Mouse (Mus musculus): ENCODE measurements around the gene Cd36. TPM values are rescaled to one million over a fixed set of nuclear protein-coding genes. Genes with fewer than 3 reads are reported as not detected.

Gene Cd36
- polyA plus RNA-seq, 1 experiment from 2014 or later: 7.6 TPM

- no peak overlapping the region for H3K4me2 ChIP-seq
- DNase-seq: no peak
- no peak overlapping the region for H3K4me3 ChIP-seq (ENCODE audit: low read depth, low read length)
- 71% methylated on average over 4 of the region's 4 CpGs for WGBS
- no peaks in the 10 kb centered on the region for H3K4me1 ChIP-seq (ENCODE audit: insufficient read depth)
- no peaks in the 10 kb centered on the region for H3K9me3 ChIP-seq (ENCODE audit: low read depth, low read length)
- no peak overlapping the region for H3K27ac ChIP-seq (ENCODE audit: low read depth)
- H3K27me3 ChIP-seq (ENCODE audit: insufficient read depth, low read length): no peaks in the 10 kb centered on the region
- TF ChIP-seq CTCF (IDR thresholded peaks at IDR 0.05; ENCODE audit: low read depth): no peak
- no peak overlapping the region for H3K9ac ChIP-seq
- ATAC-seq (ENCODE audit: insufficient read depth): no peak
- H3K36me3 ChIP-seq (ENCODE audit: insufficient read depth): no peaks in the 10 kb centered on the region
Measured at GRCm38 (mm10) chr5:17836408-17836807, 52.2 kb downstream of the Cd36 start.

GRCm38 (mm10) chr5:17835302-17836097 is 53.1 kb downstream of the Cd36 start:
- DNase-seq (peak; percentile 39), ATAC-seq (ENCODE audit: insufficient read depth) (no peak)
- H3K27me3 ChIP-seq (ENCODE audit: insufficient read depth, low read length): no peaks in the 10 kb centered on the region
- H3K36me3 ChIP-seq (ENCODE audit: insufficient read depth): no peaks in the 10 kb centered on the region
- WGBS: 24% methylated on average over 4 of the region's 4 CpGs
- no peaks in the 10 kb centered on the region for H3K4me1 ChIP-seq (ENCODE audit: insufficient read depth)
- TF ChIP-seq CTCF (IDR thresholded peaks at IDR 0.05; ENCODE audit: low read depth): no peak
- H3K4me3 ChIP-seq (ENCODE audit: low read depth, low read length): no peak overlapping the region
- H3K9me3 ChIP-seq (ENCODE audit: low read depth, low read length): no peaks in the 10 kb centered on the region
- H3K27ac ChIP-seq (ENCODE audit: low read depth): no peak overlapping the region
- no peak overlapping the region for H3K4me2 ChIP-seq
- H3K9ac ChIP-seq: no peak overlapping the region

- 89% methylated on average over 1 of the region's 1 CpGs for WGBS
- TF ChIP-seq CTCF (IDR thresholded peaks at IDR 0.05; ENCODE audit: low read depth): no peak
- Histone ChIP-seq H3K4me3 (ENCODE audit: low read depth, low read length) (no peak overlapping the region), H3K27ac (ENCODE audit: low read depth) (no peak overlapping the region), H3K4me2 (no peak overlapping the region), H3K27me3 (ENCODE audit: insufficient read depth, low read length) (no peaks in the 10 kb centered on the region), H3K9ac (no peak overlapping the region), H3K4me1 (ENCODE audit: insufficient read depth) (no peaks in the 10 kb centered on the region), H3K9me3 (ENCODE audit: low read depth, low read length) (no peaks in the 10 kb centered on the region), H3K36me3 (ENCODE audit: insufficient read depth) (no peaks in the 10 kb centered on the region)
- ATAC-seq (ENCODE audit: insufficient read depth): no peak
- no peak for DNase-seq
Measured at GRCm38 (mm10) chr5:17833797-17834196, 54.8 kb downstream of the Cd36 start.

GRCm38 (mm10) chr5:17830536-17830935 is 58.1 kb downstream of the Cd36 start:
- no peak overlapping the region for H3K4me2 ChIP-seq
- peak; percentile 49; the same call in 1 of the 2 replicates for ATAC-seq (ENCODE audit: insufficient read depth)
- WGBS: 36% methylated on average over 2 of the region's 2 CpGs

GRCm38 (mm10) chr5:17828713-17829544 is 59.7 kb downstream of the Cd36 start:
- Histone ChIP-seq H3K4me1 (ENCODE audit: insufficient read depth) (no peaks in the 10 kb centered on the region), H3K27me3 (ENCODE audit: insufficient read depth, low read length) (no peaks in the 10 kb centered on the region), H3K4me2 (no peak overlapping the region), H3K4me3 (ENCODE audit: low read depth, low read length) (no peak overlapping the region), H3K9ac (no peak overlapping the region), H3K36me3 (ENCODE audit: insufficient read depth) (no peaks in the 10 kb centered on the region), H3K9me3 (ENCODE audit: low read depth, low read length) (no peaks in the 10 kb centered on the region), H3K27ac (ENCODE audit: low read depth) (no peak overlapping the region)
- no peak for TF ChIP-seq CTCF (IDR thresholded peaks at IDR 0.05; ENCODE audit: low read depth)
- no peak for DNase-seq
- 77% methylated on average over 15 of the region's 15 CpGs for WGBS
- ATAC-seq (ENCODE audit: insufficient read depth): no peak

More at GRCm38 (mm10) chr5:17830536-17830935, 58.1 kb downstream of the Cd36 start:
- Histone ChIP-seq H3K27me3 (ENCODE audit: insufficient read depth, low read length) (no peaks in the 10 kb centered on the region), H3K36me3 (ENCODE audit: insufficient read depth) (no peaks in the 10 kb centered on the region), H3K9ac (no peak overlapping the region), H3K4me3 (ENCODE audit: low read depth, low read length) (no peak overlapping the region), H3K27ac (ENCODE audit: low read depth) (peak overlapping the region; percentile 6; the same call in 1 of the 2 replicates), H3K9me3 (ENCODE audit: low read depth, low read length) (no peaks in the 10 kb centered on the region), H3K4me1 (ENCODE audit: insufficient read depth) (no peaks in the 10 kb centered on the region)
- peak; percentile 73 for DNase-seq
- TF ChIP-seq CTCF (IDR thresholded peaks at IDR 0.05; ENCODE audit: low read depth): no peak

GRCm38 (mm10) chr5:17821395-17821794 is 67.2 kb downstream of the Cd36 start:
- ATAC-seq (ENCODE audit: insufficient read depth) (peak; percentile 54; the same call in 1 of the 2 replicates), DNase-seq (peak; percentile 61)
- H3K4me3 ChIP-seq (ENCODE audit: low read depth, low read length): no peak overlapping the region

More at GRCm38 (mm10) chr5:17821395-17821794, 67.2 kb downstream of the Cd36 start:
- no peak for TF ChIP-seq CTCF (IDR thresholded peaks at IDR 0.05; ENCODE audit: low read depth)
- 41% methylated on average over 1 of the region's 1 CpGs for WGBS
- Histone ChIP-seq H3K4me2 (no peak overlapping the region), H3K9ac (no peak overlapping the region), H3K27me3 (ENCODE audit: insufficient read depth, low read length) (no peaks in the 10 kb centered on the region), H3K36me3 (ENCODE audit: insufficient read depth) (no peaks in the 10 kb centered on the region), H3K27ac (ENCODE audit: low read depth) (peak overlapping the region; percentile 15; the same call in 1 of the 2 replicates), H3K4me1 (ENCODE audit: insufficient read depth) (no peaks in the 10 kb centered on the region), H3K9me3 (ENCODE audit: low read depth, low read length) (no peaks in the 10 kb centered on the region)

Measured in lung, embryonic 14.5 days (tissue).